In genomic region chr7:45522194-45522752, GRCm38 (mm10) we compare ENCODE assay signal across 8 mouse cellular contexts. TPM values are rescaled to one million over a fixed set of nuclear protein-coding genes. Genes with fewer than 3 reads are reported as not detected.
DNase-seq lines count a peak whose midpoint lies in the region; ATAC-seq lines count a peak whose summit lies in the region.

No protein-coding gene starts in this region.

- no peak overlapping the region for H3K9ac ChIP-seq in neural tube, embryonic 11.5 days (ENCODE audit: low read length)
- H3K9ac ChIP-seq in limb, embryonic 15.5 days: no peak overlapping the region
- H3K9ac ChIP-seq in stomach, embryonic 15.5 days: no peak overlapping the region

- DNase-seq in neural tube, embryonic 11.5 days (ENCODE audit: low spot score): no peak
- DNase-seq in neural tube, embryonic 10.5 days (ENCODE audit: extremely low spot score, low spot score): no peak
- no peak for DNase-seq in cerebellum, postnatal 14 days
- no peak for DNase-seq in right cerebral cortex, postnatal 4 days

- no peaks in the 10 kb centered on the region for H3K27me3 ChIP-seq in erythroblast, embryonic 14.5 days (ENCODE audit: control insufficient read depth)
- no peaks in the 10 kb centered on the region for H3K27me3 ChIP-seq in neural tube, embryonic 11.5 days (ENCODE audit: control insufficient read depth, insufficient read depth, low read length)
- H3K27me3 ChIP-seq in limb, embryonic 15.5 days: no peaks in the 10 kb centered on the region
- no peaks in the 10 kb centered on the region for H3K27me3 ChIP-seq in stomach, embryonic 15.5 days (replicated peaks)

- no peak overlapping the region for H3K27ac ChIP-seq in neural tube, embryonic 11.5 days (ENCODE audit: low read depth, low read length)
- H3K27ac ChIP-seq in limb, embryonic 15.5 days: peak overlapping the region; percentile 90
- peak overlapping the region; percentile 92; the same call in 1 of the 2 replicates for H3K27ac ChIP-seq in stomach, embryonic 15.5 days

- ATAC-seq in erythroblast, adult 5-6 weeks (replicated peaks; ENCODE audit: low FRiP score, poor library complexity, severe bottlenecking): no peak
- no peak for ATAC-seq in neural tube, embryonic 11.5 days (ENCODE audit: insufficient read depth, low FRiP score, low TSS enrichment)
- no peak for ATAC-seq in limb, embryonic 15.5 days (ENCODE audit: insufficient number of reproducible peaks, low FRiP score, low TSS enrichment, low read depth)
- no peak for ATAC-seq in stomach, embryonic 15.5 days (ENCODE audit: insufficient read depth, low FRiP score, low read depth)

- peaks cover 4% of the 10 kb centered on the region for H3K9me3 ChIP-seq in erythroblast, embryonic 14.5 days (ENCODE audit: control insufficient read depth, low read length)
- H3K9me3 ChIP-seq in neural tube, embryonic 11.5 days (ENCODE audit: control insufficient read depth, low read length): no peaks in the 10 kb centered on the region
- H3K9me3 ChIP-seq in limb, embryonic 15.5 days: no peaks in the 10 kb centered on the region
- no peaks in the 10 kb centered on the region for H3K9me3 ChIP-seq in stomach, embryonic 15.5 days

- H3K4me2 ChIP-seq in neural tube, embryonic 11.5 days (ENCODE audit: low read depth): peak overlapping the region; percentile 43
- H3K4me2 ChIP-seq in limb, embryonic 15.5 days: peak overlapping the region; percentile 47
- H3K4me2 ChIP-seq in stomach, embryonic 15.5 days: peak overlapping the region; percentile 53

- H3K4me3 ChIP-seq in erythroblast, embryonic 14.5 days (replicated peaks): peak overlapping the region; percentile 87
- peak overlapping the region; percentile 40 for H3K4me3 ChIP-seq in neural tube, embryonic 11.5 days (ENCODE audit: low read depth, low read length)
- peak overlapping the region; percentile 49 for H3K4me3 ChIP-seq in limb, embryonic 15.5 days
- peak overlapping the region; percentile 58 for H3K4me3 ChIP-seq in stomach, embryonic 15.5 days (replicated peaks)

- WGBS in neural tube, embryonic 11.5 days: 59% methylated on average over 16 of the region's 16 CpGs
- 55% methylated on average over 16 of the region's 16 CpGs for WGBS in limb, embryonic 15.5 days
- 54% methylated on average over 16 of the region's 16 CpGs for WGBS in stomach, embryonic 15.5 days

- H3K36me3 ChIP-seq in erythroblast, embryonic 14.5 days (ENCODE audit: control insufficient read depth): peaks cover 72% of the 10 kb centered on the region
- peaks cover 2% of the 10 kb centered on the region for H3K36me3 ChIP-seq in neural tube, embryonic 11.5 days (ENCODE audit: control insufficient read depth, insufficient read depth, low read length)
- H3K36me3 ChIP-seq in limb, embryonic 15.5 days: peaks cover 7% of the 10 kb centered on the region; the same call in 1 of the 2 replicates
- H3K36me3 ChIP-seq in stomach, embryonic 15.5 days: no peaks in the 10 kb centered on the region

- peaks cover 56% of the 10 kb centered on the region for H3K4me1 ChIP-seq in erythroblast, embryonic 14.5 days (ENCODE audit: control insufficient read depth)
- H3K4me1 ChIP-seq in neural tube, embryonic 11.5 days (ENCODE audit: control insufficient read depth, insufficient read depth, low read length): peaks cover 7% of the 10 kb centered on the region
- peaks cover 39% of the 10 kb centered on the region for H3K4me1 ChIP-seq in limb, embryonic 15.5 days
- H3K4me1 ChIP-seq in stomach, embryonic 15.5 days: peaks cover 19% of the 10 kb centered on the region

RNA-seq across cellular contexts. Expression of gene Ppp1r15a, which starts 3.8 kb away (rescaled TPM):
- 543 and 840 TPM in 2 replicates for polyA plus RNA-seq in erythroblast, embryonic 14.5 days (2012)
- 1,095 and 1,392 TPM in 2 replicates for total RNA-seq in erythroblast, adult 5-6 weeks (2015; ENCODE audit: low replicate concordance)
- 1,351 and 1,490 TPM in 2 replicates for total RNA-seq in erythroblast, adult 5-6 weeks (2017; ENCODE audit: low replicate concordance)
- polyA plus RNA-seq in neural tube, embryonic 11.5 days (2014; fragmentation: Nextera tagmentation; extraction: Ambion mirVana): 16.0 and 17.7 TPM in 2 replicates
- 22.3 and 26.1 TPM in 2 replicates for polyA plus RNA-seq in limb, embryonic 15.5 days (2015; fragmentation: Nextera tagmentation; extraction: Ambion mirVana)
- polyA plus RNA-seq in stomach, embryonic 15.5 days (2015; fragmentation: Nextera tagmentation; extraction: Ambion mirVana): 21.1 and 36.1 TPM in 2 replicates

RNA-seq across cellular contexts. Expression of gene Plekha4, which starts 3.9 kb away (rescaled TPM):
- 0.42 and 1.0 TPM in 2 replicates for polyA plus RNA-seq in erythroblast, embryonic 14.5 days (2012)
- 1.3 TPM in 1 of 2 replicates, not detected in the other for total RNA-seq in erythroblast, adult 5-6 weeks (2015; ENCODE audit: low replicate concordance)
- total RNA-seq in erythroblast, adult 5-6 weeks (2017; ENCODE audit: low replicate concordance): 2.8 and 9.9 TPM in 2 replicates
- 1.3 and 2.3 TPM in 2 replicates for polyA plus RNA-seq in neural tube, embryonic 11.5 days (2014; fragmentation: Nextera tagmentation; extraction: Ambion mirVana)
- polyA plus RNA-seq in limb, embryonic 15.5 days (2015; fragmentation: Nextera tagmentation; extraction: Ambion mirVana): 5.7 and 6.8 TPM in 2 replicates
- 2.9 TPM in 2 replicates for polyA plus RNA-seq in stomach, embryonic 15.5 days (2015; fragmentation: Nextera tagmentation; extraction: Ambion mirVana)

RNA-seq across cellular contexts. Expression of gene Nucb1, which starts 12.1 kb away (rescaled TPM):
- polyA plus RNA-seq in erythroblast, embryonic 14.5 days (2012): 54.7 and 66.6 TPM in 2 replicates
- 83.0 and 88.6 TPM in 2 replicates for total RNA-seq in erythroblast, adult 5-6 weeks (2015; ENCODE audit: low replicate concordance)
- 487 and 671 TPM in 2 replicates for total RNA-seq in erythroblast, adult 5-6 weeks (2017; ENCODE audit: low replicate concordance)
- 110 and 113 TPM in 2 replicates for polyA plus RNA-seq in neural tube, embryonic 11.5 days (2014; fragmentation: Nextera tagmentation; extraction: Ambion mirVana)
- polyA plus RNA-seq in limb, embryonic 15.5 days (2015; fragmentation: Nextera tagmentation; extraction: Ambion mirVana): 279 and 295 TPM in 2 replicates
- polyA plus RNA-seq in stomach, embryonic 15.5 days (2015; fragmentation: Nextera tagmentation; extraction: Ambion mirVana): 214 and 230 TPM in 2 replicates

RNA-seq across cellular contexts. Expression of gene Hsd17b14, which starts 32.4 kb away (rescaled TPM):
- 0.31 and 0.50 TPM in 2 replicates for polyA plus RNA-seq in erythroblast, embryonic 14.5 days (2012)
- total RNA-seq in erythroblast, adult 5-6 weeks (2015; ENCODE audit: low replicate concordance): not detected in 2 replicates
- not detected in 2 replicates for total RNA-seq in erythroblast, adult 5-6 weeks (2017; ENCODE audit: low replicate concordance)
- polyA plus RNA-seq in neural tube, embryonic 11.5 days (2014; fragmentation: Nextera tagmentation; extraction: Ambion mirVana): 0.78 and 1.1 TPM in 2 replicates
- 0.74 and 1.1 TPM in 2 replicates for polyA plus RNA-seq in limb, embryonic 15.5 days (2015; fragmentation: Nextera tagmentation; extraction: Ambion mirVana)
- polyA plus RNA-seq in stomach, embryonic 15.5 days (2015; fragmentation: Nextera tagmentation; extraction: Ambion mirVana): 2.2 and 3.9 TPM in 2 replicates

RNA-seq across cellular contexts. Expression of gene Dhdh, which starts 33.7 kb away (rescaled TPM):
- polyA plus RNA-seq in erythroblast, embryonic 14.5 days (2012): 0.01 and 0.02 TPM in 2 replicates
- total RNA-seq in erythroblast, adult 5-6 weeks (2015; ENCODE audit: low replicate concordance): 3.3 TPM in 2 replicates
- total RNA-seq in erythroblast, adult 5-6 weeks (2017; ENCODE audit: low replicate concordance): 2.1 and 2.3 TPM in 2 replicates
- polyA plus RNA-seq in neural tube, embryonic 11.5 days (2014; fragmentation: Nextera tagmentation; extraction: Ambion mirVana): 2.8 and 2.9 TPM in 2 replicates
- 3.1 and 3.3 TPM in 2 replicates for polyA plus RNA-seq in limb, embryonic 15.5 days (2015; fragmentation: Nextera tagmentation; extraction: Ambion mirVana)
- polyA plus RNA-seq in stomach, embryonic 15.5 days (2015; fragmentation: Nextera tagmentation; extraction: Ambion mirVana): 3.5 and 3.7 TPM in 2 replicates

Comparison
In these comparisons a context has a peak if more than half of its experiments do, and no peak if none do; other contexts are left out.
1. RNA of gene Ppp1r15a, which starts 3.8 kb away (polyA plus RNA-seq): 543 to 840 TPM in erythroblast, embryonic 14.5 days; 21.1 to 36.1 TPM in stomach, embryonic 15.5 days, 22.3 to 26.1 TPM in limb, embryonic 15.5 days and 16.0 to 17.7 TPM in neural tube, embryonic 11.5 days; every median in the first group is over 10 times any median in the second.
2. Peak in every context shown above with its lines, with median percentiles within 50 percentile points of each other: H3K4me3 ChIP-seq and H3K4me2 ChIP-seq.